Mouse (Mus musculus) forelimb bud, embryonic 11.5 days (tissue): ENCODE data around the gene Aldh16a1.
"Not testable (repeated sequence)": the region's sequence is repeated elsewhere in the genome, so short reads cannot be mapped to it uniquely, and the experiment has no call there.

Source experiments
- DNase-seq: peaks from one replicate; pipeline ENCODE4 v3.0.0-alpha.2; 2012; ENCODE audit warnings: low read depth, low spot score

Aldh16a1 gene

DNA sequence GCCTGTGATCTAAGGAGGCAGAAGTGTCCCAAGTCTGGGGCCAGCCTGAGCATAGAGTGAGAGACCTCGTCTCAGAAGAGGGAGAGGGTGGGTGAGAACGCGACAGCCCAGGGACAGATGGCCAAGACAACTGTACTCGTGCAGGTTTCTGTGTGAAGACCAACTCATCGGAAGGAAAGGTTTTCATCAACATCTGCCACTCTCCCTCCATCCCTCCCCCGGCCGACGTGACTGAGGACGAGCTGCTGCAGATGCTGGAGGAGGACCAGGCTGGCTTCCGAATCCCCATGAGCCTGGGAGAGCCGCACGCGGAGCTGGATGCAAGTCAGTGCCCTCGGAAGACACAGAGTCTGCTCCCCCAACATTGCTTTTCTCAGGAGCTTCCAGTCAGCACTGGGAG is 3.1 kb upstream of the Aldh16a1 start:
- DNase-seq = no peak

DNA sequence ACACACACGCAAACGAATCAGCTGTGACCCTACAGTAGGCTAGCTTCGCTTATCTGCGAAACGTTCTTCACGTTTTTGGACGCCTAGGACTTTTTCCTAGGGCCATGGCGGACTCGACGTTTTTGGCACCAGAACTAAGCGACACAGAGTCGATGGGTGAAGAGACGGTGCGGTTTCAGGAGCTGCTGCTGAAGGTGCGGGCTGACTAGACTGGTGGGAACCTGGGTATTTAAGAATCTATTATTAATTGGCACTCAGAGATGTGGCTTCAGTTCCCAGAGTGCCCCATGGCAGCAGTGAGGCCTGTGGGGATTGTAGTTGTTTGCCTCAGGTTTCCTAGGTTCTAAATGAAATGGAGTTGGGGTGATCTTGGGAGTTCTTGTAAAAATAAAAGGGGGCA is 1.8 kb upstream of the Aldh16a1 start:
- DNase-seq = no peak

- no peak for DNase-seq
Observed at GRCm38 (mm10) chr7:45155590-45155989, 1.2 kb upstream of the Aldh16a1 start.

GRCm38 (mm10) chr7:45154993-45155514 is 670 bp upstream of the Aldh16a1 start:
- DNase-seq = no peak

DNA sequence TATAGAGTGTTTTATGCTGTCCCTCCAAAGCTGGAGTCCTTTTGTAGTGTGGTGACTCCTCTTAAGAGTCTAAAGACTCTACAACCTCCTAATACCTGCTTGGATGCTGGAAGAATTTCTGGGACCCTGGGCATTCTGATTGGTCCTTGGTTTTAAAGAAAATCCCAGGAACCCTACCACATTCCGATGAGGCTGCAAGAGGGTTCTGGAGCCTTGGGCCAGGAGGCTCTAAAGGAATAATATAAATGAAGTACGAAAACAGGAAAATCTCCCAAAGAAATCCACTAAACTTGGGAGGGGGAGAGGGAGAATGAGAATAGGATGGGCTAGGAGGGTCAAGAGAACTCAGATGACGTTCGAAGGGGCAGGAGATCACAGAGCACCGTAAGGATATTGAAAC is 798 bp downstream of the Aldh16a1 start:
- DNase-seq = no peak

DNA sequence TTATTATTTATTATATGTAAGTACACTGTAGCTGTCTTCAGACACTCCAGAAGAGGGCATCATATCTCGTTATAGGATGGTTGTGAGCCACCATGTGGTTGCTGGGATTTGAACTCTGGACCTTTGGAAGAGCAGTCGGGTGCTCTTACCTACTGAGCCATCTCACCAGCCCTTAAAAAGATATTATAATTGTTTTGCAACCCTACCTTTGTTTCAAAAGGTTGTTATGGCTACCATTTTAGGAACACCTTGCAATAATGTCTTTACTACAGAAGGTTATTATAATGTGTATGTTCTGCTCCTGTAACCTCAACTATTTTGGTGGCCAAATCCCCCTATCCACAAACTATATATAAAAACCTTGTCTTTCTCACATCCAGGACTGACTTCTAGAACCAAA is 1.3 kb downstream of the Aldh16a1 start:
- DNase-seq = not testable (repeated sequence)

- no peak for DNase-seq
Observed at GRCm38 (mm10) chr7:45151303-45151702, 3.1 kb downstream of the Aldh16a1 start.

DNA sequence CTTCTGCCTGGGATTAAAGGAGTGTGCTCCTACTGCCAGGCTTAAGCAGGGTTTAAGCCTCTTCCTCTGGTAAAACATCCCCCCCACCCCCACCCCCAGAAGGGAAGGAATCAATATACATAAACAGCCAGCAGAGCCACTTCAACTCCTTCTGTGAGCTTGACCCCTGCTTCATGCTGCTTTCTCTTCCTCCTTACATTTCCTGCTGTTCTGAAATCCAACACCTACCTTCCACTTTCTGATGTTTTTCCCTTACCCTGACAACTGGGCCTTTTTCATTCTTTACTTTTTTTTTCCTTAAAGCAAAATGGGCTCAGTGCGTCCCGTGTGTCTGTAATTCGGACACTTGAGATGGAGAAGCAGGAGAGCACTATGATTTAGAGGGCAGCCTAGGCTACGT is 4.1 kb downstream of the Aldh16a1 start:
- DNase-seq = no peak

DNA sequence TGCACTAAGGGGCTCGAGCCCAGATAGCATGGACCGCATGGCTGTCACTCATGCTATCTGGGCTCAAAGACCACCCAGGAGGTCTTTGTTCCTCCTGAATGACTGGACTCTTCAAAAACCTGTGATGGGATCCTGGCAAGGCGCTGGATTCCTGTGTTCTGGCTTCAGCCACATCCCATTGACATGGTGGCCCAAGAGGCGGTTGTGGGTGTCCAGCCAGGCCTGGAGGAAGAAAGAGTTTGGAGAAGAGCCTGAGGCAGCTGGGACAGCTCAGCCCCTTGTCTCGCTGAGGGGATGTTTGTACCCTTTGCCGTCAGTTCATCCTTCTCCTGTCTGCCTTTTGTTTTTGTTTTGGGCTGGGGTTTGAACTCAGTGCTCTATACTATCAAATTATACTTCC is 4.8 kb downstream of the Aldh16a1 start:
- no peak for DNase-seq

- no peak for DNase-seq
Observed at GRCm38 (mm10) chr7:45148534-45149098, 5.8 kb downstream of the Aldh16a1 start.

- no peak for DNase-seq
Observed at GRCm38 (mm10) chr7:45147899-45148298, 6.5 kb downstream of the Aldh16a1 start.

- no peak for DNase-seq
Observed at GRCm38 (mm10) chr7:45147267-45147666, 7.1 kb downstream of the Aldh16a1 start.

- DNase-seq = no peak
Observed at GRCm38 (mm10) chr7:45145460-45145859, 8.9 kb downstream of the Aldh16a1 start.

- DNase-seq = no peak
Observed at GRCm38 (mm10) chr7:45144368-45145174, 9.8 kb downstream of the Aldh16a1 start.

DNA sequence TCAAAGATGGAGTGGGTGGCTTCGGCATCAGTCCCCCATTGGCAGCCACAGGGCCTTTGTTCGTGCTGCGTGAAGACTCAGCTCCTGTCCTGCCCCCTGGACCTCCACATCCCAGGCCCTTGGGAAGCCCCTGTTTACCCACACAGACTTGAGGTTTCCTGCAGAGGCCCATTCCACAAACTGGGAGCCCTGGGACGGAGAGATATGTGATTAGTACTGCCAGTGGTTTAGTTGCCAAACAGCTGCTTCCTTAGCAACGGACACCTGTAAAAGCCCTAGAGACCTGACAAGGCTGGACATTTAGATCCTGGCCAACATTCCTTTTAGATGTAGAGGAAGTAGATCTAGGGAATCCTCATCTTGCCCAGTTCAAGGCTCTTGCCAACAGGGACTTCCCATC is 12.5 kb downstream of the Aldh16a1 start:
- no peak for DNase-seq

DNA sequence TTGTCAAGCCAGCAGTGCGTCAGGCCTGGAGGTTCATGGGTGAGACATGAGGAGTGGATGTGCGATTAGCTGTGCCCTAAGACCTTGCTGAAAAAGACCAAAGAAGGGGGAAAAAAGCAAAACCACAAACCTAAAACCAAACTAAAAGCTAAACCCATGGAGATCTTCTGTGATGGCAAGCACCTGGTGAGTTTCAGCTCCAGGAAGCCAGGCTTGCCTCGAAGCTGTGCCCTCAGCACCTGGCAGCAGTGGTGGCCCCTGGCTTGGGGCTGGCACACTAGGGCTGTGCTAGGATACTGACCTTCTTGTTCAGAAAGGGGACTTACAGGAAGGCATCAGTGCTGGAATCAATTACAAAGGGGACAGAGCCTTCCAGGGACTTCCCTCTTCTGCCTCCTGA is 13.1 kb downstream of the Aldh16a1 start:
- DNase-seq = no peak

DNA sequence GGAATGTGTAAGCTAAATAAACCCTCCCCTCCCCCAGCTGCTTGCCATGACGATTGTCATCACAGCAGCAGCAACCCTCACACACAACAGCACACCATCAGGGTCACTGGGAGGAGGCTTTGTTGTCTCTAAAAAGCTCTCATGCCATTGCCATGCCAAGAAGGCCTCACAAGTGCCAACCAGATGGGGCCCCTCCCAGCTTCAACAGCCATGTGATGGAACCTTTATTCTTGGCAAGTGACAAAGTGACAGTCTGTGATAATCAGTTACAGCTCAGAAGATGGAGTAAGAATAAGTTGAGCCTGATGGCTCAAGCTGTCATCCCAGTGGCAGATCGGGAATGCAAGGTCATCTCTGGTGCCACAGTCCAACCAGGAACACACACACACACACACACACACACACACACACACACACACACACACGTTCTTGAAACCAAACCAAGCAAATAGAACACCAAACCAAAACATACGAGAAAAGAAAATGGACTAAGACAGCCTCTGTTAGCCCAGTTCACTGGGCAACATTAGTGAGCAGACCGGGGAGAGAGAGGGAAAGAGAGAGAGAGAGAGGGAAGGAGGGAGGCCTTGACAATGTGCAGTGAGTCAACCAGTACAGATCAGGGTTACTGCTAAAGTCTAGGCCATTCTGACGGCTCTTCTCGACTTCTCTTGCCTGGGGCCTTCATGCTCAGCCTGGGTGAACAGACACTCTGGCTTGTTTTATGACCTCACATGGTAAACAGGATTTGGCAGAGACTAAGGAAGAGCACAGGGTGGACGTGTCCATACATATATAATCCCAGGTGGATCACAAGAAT is 14.3 kb downstream of the Aldh16a1 start:
- no peak for DNase-seq

DNA sequence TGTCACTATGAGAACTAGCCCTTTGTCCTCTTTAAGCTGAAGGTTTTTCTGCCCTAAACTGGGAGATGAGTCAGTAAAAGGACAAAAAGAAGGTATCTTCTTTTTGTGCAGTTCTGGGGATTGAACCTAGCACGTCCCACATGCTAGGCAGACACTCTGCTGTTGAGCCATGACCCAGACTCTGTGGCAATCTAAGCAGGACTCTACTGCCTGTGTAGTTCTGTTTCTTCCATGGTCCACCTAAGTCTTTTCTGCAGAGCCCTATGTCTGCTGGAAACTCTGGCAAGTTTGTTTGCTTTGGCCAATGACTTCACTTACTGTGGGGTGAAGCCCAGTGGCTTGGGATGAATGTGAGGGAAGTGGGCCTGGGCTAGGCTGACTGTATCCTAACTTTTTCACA is 16.0 kb downstream of the Aldh16a1 start:
- DNase-seq = no peak

- DNase-seq = no peak
Observed at GRCm38 (mm10) chr7:45137171-45138006, 17.0 kb downstream of the Aldh16a1 start.

DNA sequence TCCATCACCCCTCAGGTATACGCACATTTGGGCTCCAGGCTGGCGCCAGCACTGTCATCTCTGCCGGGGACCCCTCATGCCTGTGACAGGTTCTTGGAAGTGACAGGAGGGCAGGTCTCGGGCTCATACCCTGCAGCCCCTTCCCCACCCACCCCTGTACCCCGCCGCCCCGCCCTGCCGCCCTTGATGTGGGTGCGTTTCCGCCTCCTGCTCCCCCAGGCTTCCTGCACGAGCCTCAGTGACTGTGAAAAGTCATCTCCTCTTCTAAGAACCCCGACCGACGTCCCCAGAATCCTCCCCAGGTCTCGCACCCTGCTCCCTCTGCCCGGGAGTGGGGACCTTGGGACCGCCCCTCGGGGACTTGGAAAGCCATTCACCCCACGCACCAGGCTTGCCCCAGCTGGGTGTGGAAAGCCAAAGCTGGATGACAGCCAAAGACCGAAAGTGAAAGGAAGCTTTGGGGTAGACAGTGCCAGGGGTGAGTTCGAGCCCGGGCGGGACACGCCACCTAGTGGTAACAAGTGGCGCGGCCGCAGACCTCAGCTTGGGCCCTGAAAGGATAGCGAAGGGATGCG is 18.3 kb downstream of the Aldh16a1 start, which contains the start of the genes Gm45713 and Flt3l:
TSS of gene Gm45713 (minus strand) at position 239 of the 575 bp plus-strand sequence.
TSS of gene Flt3l (minus strand) at position 440 of the 575 bp plus-strand sequence.
- peak; percentile 72 for DNase-seq

DNA sequence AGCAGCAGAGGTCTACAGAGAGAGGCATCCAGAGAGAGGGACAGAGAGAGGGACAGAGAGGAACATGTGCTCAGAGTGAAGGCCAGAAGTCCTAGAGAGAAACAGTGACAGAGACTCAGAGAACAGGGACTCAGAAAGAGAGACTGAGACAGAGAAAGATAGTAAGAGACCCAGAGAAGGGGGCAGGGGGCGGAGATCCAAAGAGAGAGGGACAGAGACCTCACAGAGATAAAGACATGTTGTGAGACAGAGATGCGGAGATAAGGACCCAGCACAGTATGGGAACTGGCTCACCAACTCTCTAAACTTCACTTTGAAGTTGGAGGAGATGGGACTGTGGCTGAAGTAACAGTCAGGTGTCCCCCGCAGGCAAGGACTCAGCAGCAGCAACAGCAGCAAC is 19.0 kb downstream of the Aldh16a1 start:
- DNase-seq = no peak
